8 mouse cellular contexts compared by ENCODE assay signal in genomic region chr10:95501463-95502081, GRCm38 (mm10). TPM values are rescaled to one million over a fixed set of nuclear protein-coding genes. Genes with fewer than 3 reads are reported as not detected.
A peak's percentile ranks its signal among the peaks of the same experiment; 100 is the strongest.
DNase-seq lines count a peak whose midpoint lies in the region; ATAC-seq and TF ChIP-seq lines count a peak whose summit lies in the region.

Gene Mrpl42 (minus strand): TSS chr10:95501940.

- under 1% methylated on average over 35 of the region's 35 CpGs for WGBS in lung, embryonic 14.5 days
- under 1% methylated on average over 35 of the region's 35 CpGs for WGBS in olfactory bulb, adult 2 months

- H3K27me3 ChIP-seq in lung, embryonic 14.5 days (ENCODE audit: insufficient read depth, low read length) = no peaks in the 10 kb centered on the region

- peak; percentile 83 for DNase-seq in Muller cell, postnatal 12 days (ENCODE audit: inconsistent ontology term)
- peak; percentile 89 for DNase-seq in cerebellum, adult 9-10 months
- peak; percentile 77 to 84 for DNase-seq in layer of hippocampus, adult 8-10 months (ENCODE audit: low spot score in 2 of 2)
- peak; percentile 96 for DNase-seq in lung, embryonic 14.5 days
- peak; percentile 57 to 64 for DNase-seq in thymus, adult 18-20 months

- no peak for TF ChIP-seq CTCF in lung, embryonic 14.5 days (IDR thresholded peaks at IDR 0.05; ENCODE audit: low read depth)
- TF ChIP-seq CTCF in olfactory bulb, adult 2 months (IDR thresholded peaks at IDR 0.05; ENCODE audit: insufficient read depth, low read depth, low read length) = no peak

- H3K4me1 ChIP-seq in lung, embryonic 14.5 days (ENCODE audit: insufficient read depth) = peaks cover 2% of the 10 kb centered on the region; the same call in 1 of the 2 replicates
- no peaks in the 10 kb centered on the region for H3K4me1 ChIP-seq in olfactory bulb, adult 2 months (ENCODE audit: control insufficient read depth, insufficient read depth, low read length)

- H3K9me3 ChIP-seq in lung, embryonic 14.5 days (ENCODE audit: low read depth, low read length) = no peaks in the 10 kb centered on the region

- H3K4me2 ChIP-seq in lung, embryonic 14.5 days = peak within 1 kb of the TSS; percentile 68

- peaks cover 12% of the 10 kb centered on the region for H3K36me3 ChIP-seq in lung, embryonic 14.5 days (ENCODE audit: insufficient read depth)

- peak; percentile 84 for TF ChIP-seq POLR2A in olfactory bulb, adult 2 months (IDR thresholded peaks at IDR 0.05; ENCODE audit: insufficient read depth, low read depth, low read length)

- ATAC-seq in frontal cortex, adult (ENCODE audit: low TSS enrichment) = peak; percentile 98
- ATAC-seq in hematopoietic stem cell, adult 5-6 weeks (replicated peaks in 1 of 2; ENCODE audit: insufficient read depth in 1 of 2, low FRiP score in 2 of 2, low TSS enrichment in 1 of 2, low read depth in 1 of 2, poor library complexity in 2 of 2, severe bottlenecking in 2 of 2) = peak; percentile 98
- peak; percentile 97 for ATAC-seq in lung, embryonic 14.5 days (ENCODE audit: insufficient read depth)

- peak within 1 kb of the TSS; percentile 83 for H3K9ac ChIP-seq in lung, embryonic 14.5 days

- peak within 1 kb of the TSS; percentile 85 for H3K27ac ChIP-seq in lung, embryonic 14.5 days (ENCODE audit: low read depth)
- H3K27ac ChIP-seq in olfactory bulb, adult 2 months (ENCODE audit: insufficient read depth, low read depth, low read length) = peak within 1 kb of the TSS; percentile 89

- H3K4me3 ChIP-seq in lung, embryonic 14.5 days (ENCODE audit: low read depth, low read length) = peak within 1 kb of the TSS; percentile 86
- peak within 1 kb of the TSS; percentile 82 for H3K4me3 ChIP-seq in olfactory bulb, adult 2 months (ENCODE audit: insufficient read depth, low read depth, low read length)

RNA-seq across cellular contexts. Expression of gene Mrpl42, which starts in this region (rescaled TPM):
- total RNA-seq in hematopoietic stem cell, adult 5-6 weeks (2017) = 135 and 186 TPM in 2 replicates
- 10 to 100 TPM; 66.9 to 73.8 (median 71.5) TPM for total RNA-seq in layer of hippocampus, adult 8-10 months (2022)
- 356 and 358 TPM in 2 replicates for polyA plus RNA-seq in lung, embryonic 14.5 days (2014; fragmentation: Nextera tagmentation; extraction: Ambion mirVana)
- not detected in 2 replicates for polyA plus RNA-seq in olfactory bulb, adult 2 months (2012; ENCODE audit: insufficient read depth, insufficient read length, low replicate concordance, missing spikeins)

Comparison
In these comparisons a context has a peak if more than half of its experiments do, and no peak if none do; other contexts are left out.
1. Peak in every context shown above with its lines: DNase-seq, ATAC-seq, H3K4me3 ChIP-seq and H3K27ac ChIP-seq.
2. RNA of gene Mrpl42 (polyA plus RNA-seq): 356 to 358 TPM in lung, embryonic 14.5 days; not detected in olfactory bulb, adult 2 months; every median in the first group is over 100 times any median in the second.